Comparison of ENCODE assay signal across 8 mouse cellular contexts in the genomic region with DNA sequence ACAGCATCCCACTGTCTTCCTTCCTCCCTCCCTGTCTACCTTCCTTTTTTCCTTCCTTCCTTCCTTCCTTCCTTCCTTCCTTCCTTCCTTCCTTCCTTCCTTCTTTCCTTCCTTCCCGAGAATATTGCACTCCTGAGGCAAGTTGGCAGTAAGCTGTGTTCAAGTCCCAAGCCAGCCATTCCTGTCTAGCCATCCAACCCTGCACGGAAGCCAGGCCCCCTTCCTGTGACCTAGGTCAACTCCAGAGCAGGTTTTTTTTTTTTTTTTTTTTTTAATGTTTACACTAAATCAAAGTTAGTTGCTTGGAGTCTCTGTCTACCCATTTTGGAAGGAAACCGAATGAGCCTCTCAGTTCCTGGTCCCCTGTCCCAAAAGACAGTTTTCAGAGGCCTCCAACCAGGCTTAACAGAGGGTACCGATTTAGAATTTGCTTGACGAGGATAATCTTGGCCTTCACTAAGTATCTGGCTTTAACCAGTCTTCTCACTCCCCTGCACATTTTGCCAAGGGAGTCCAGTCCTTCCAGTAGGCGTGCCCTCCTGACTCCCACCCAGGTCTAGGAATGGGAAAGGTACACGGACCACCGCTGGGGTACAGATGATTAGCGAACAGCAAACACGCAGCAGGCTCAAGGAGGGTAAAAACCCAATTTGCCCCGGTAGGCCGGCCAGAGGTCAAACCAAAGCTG. TPM values are rescaled to one million over a fixed set of nuclear protein-coding genes. Genes with fewer than 3 reads are reported as not detected.
A peak's percentile ranks its signal among the peaks of the same experiment; 100 is the strongest.
DNase-seq lines count a peak whose midpoint lies in the region; ATAC-seq and TF ChIP-seq lines count a peak whose summit lies in the region.

No protein-coding gene starts in this region.

- H3K36me3 ChIP-seq in hindbrain, embryonic 11.5 days (ENCODE audit: control insufficient read depth, insufficient read depth, low read length) = no peaks in the 10 kb centered on the region
- no peaks in the 10 kb centered on the region for H3K36me3 ChIP-seq in hindbrain, postnatal 0 days (ENCODE audit: insufficient read depth, low read length)
- no peaks in the 10 kb centered on the region for H3K36me3 ChIP-seq in forebrain, embryonic 16.5 days (ENCODE audit: control insufficient read depth, insufficient read depth)
- H3K36me3 ChIP-seq in liver, embryonic 16.5 days (ENCODE audit: control insufficient read depth, insufficient read depth) = no peaks in the 10 kb centered on the region

- DNase-seq in hindbrain, embryonic 11.5 days (ENCODE audit: low spot score) = no peak
- DNase-seq in hindbrain, postnatal 0 days (ENCODE audit: low spot score) = no peak
- DNase-seq in right cerebral cortex, postnatal 10 days (ENCODE audit: low spot score in 2 of 2) = no peak
- DNase-seq in adrenal gland, adult 8-10 months = no peak
- DNase-seq in testis, postnatal 14 days (ENCODE audit: low spot score) = no peak

- peaks cover 13% of the 10 kb centered on the region for H3K27me3 ChIP-seq in hindbrain, embryonic 11.5 days (ENCODE audit: control insufficient read depth, insufficient read depth, low read length)
- no peaks in the 10 kb centered on the region for H3K27me3 ChIP-seq in hindbrain, postnatal 0 days (ENCODE audit: insufficient read depth, low read length)
- no peaks in the 10 kb centered on the region for H3K27me3 ChIP-seq in forebrain, embryonic 16.5 days (replicated peaks; ENCODE audit: control insufficient read depth, insufficient read depth, low read length)
- H3K27me3 ChIP-seq in liver, embryonic 16.5 days (ENCODE audit: control insufficient read depth, insufficient read depth, low read depth, low read length) = no peaks in the 10 kb centered on the region; the same call in 1 of the 2 replicates

- H3K4me2 ChIP-seq in hindbrain, embryonic 11.5 days (replicated peaks; ENCODE audit: low read depth, low read length) = peak overlapping the region; percentile 15
- no peak overlapping the region for H3K4me2 ChIP-seq in hindbrain, postnatal 0 days (ENCODE audit: low read depth, low read length)
- H3K4me2 ChIP-seq in forebrain, embryonic 16.5 days (ENCODE audit: low read length) = 0 out of 2 replicates have a peak overlapping the region, but pooled peaks have one; percentile 27
- H3K4me2 ChIP-seq in liver, embryonic 16.5 days (ENCODE audit: low read depth, low read length) = peak overlapping the region; percentile 5; the same call in 1 of the 2 replicates

- no peak overlapping the region; the same call in 1 of the 2 replicates for H3K27ac ChIP-seq in hindbrain, embryonic 11.5 days (ENCODE audit: low read depth, low read length)
- H3K27ac ChIP-seq in hindbrain, postnatal 0 days = no peak overlapping the region
- peak overlapping the region; percentile 46; the same call in 1 of the 2 replicates for H3K27ac ChIP-seq in brown adipose tissue, adult 24 weeks (replicated peaks; ENCODE audit: low read depth, low read length)
- no peak overlapping the region for H3K27ac ChIP-seq in forebrain, embryonic 16.5 days (ENCODE audit: low read length)
- H3K27ac ChIP-seq in liver, embryonic 16.5 days (ENCODE audit: low read length) = peak overlapping the region; percentile 77

- no peaks in the 10 kb centered on the region for H3K9me3 ChIP-seq in hindbrain, embryonic 11.5 days (ENCODE audit: control insufficient read depth, low read length)
- no peaks in the 10 kb centered on the region for H3K9me3 ChIP-seq in hindbrain, postnatal 0 days (ENCODE audit: low read length)
- no peaks in the 10 kb centered on the region for H3K9me3 ChIP-seq in forebrain, embryonic 16.5 days (ENCODE audit: control insufficient read depth, low read length)
- no peaks in the 10 kb centered on the region for H3K9me3 ChIP-seq in liver, embryonic 16.5 days (replicated peaks; ENCODE audit: control insufficient read depth, low read length)

- no peak for ATAC-seq in hindbrain, embryonic 11.5 days (ENCODE audit: low FRiP score)
- no peak; the same call in 1 of the 2 replicates for ATAC-seq in hindbrain, postnatal 0 days
- ATAC-seq in forebrain, embryonic 16.5 days = 0 out of 2 replicates have a peak, but pooled peaks have one; percentile 19
- ATAC-seq in liver, embryonic 16.5 days (ENCODE audit: low read depth) = no peak

- peak overlapping the region; percentile 8 for H3K4me3 ChIP-seq in hindbrain, embryonic 11.5 days (ENCODE audit: low read depth, low read length)
- H3K4me3 ChIP-seq in hindbrain, postnatal 0 days (ENCODE audit: low read length) = no peak overlapping the region
- no peak overlapping the region for H3K4me3 ChIP-seq in brown adipose tissue, adult 24 weeks (ENCODE audit: insufficient read depth, low read depth, low read length)
- no peak overlapping the region for H3K4me3 ChIP-seq in forebrain, embryonic 16.5 days (replicated peaks; ENCODE audit: low read length)
- no peak overlapping the region for H3K4me3 ChIP-seq in liver, embryonic 16.5 days (ENCODE audit: low read depth, low read length)

- H3K4me1 ChIP-seq in hindbrain, embryonic 11.5 days (replicated peaks; ENCODE audit: control insufficient read depth, insufficient read depth, low read length) = peaks cover 6% of the 10 kb centered on the region
- H3K4me1 ChIP-seq in hindbrain, postnatal 0 days (ENCODE audit: insufficient read depth, low read length) = no peaks in the 10 kb centered on the region
- no peaks in the 10 kb centered on the region; the same call in 1 of the 2 replicates for H3K4me1 ChIP-seq in brown adipose tissue, adult 24 weeks (ENCODE audit: control insufficient read depth, insufficient read depth, insufficient read length, low read length)
- H3K4me1 ChIP-seq in forebrain, embryonic 16.5 days (replicated peaks; ENCODE audit: control insufficient read depth, insufficient read depth, low read length) = peaks cover 9% of the 10 kb centered on the region
- peaks cover 10% of the 10 kb centered on the region for H3K4me1 ChIP-seq in liver, embryonic 16.5 days (ENCODE audit: control insufficient read depth, low read depth, low read length)

- no peak for TF ChIP-seq CTCF in hindbrain, postnatal 0 days (IDR thresholded peaks at IDR 0.05; ENCODE audit: low read depth)

- H3K9ac ChIP-seq in hindbrain, embryonic 11.5 days (ENCODE audit: low read depth, low read length) = no peak overlapping the region
- H3K9ac ChIP-seq in hindbrain, postnatal 0 days (replicated peaks; ENCODE audit: low read length) = no peak overlapping the region
- H3K9ac ChIP-seq in forebrain, embryonic 16.5 days (replicated peaks; ENCODE audit: low read depth, low read length) = no peak overlapping the region
- no peak overlapping the region for H3K9ac ChIP-seq in liver, embryonic 16.5 days (ENCODE audit: low read depth, low read length)

- 7% methylated on average over 12 of the region's 12 CpGs for WGBS in hindbrain, embryonic 11.5 days
- 15% methylated on average over 12 of the region's 12 CpGs for WGBS in hindbrain, postnatal 0 days
- 16% methylated on average over 12 of the region's 12 CpGs for WGBS in forebrain, embryonic 16.5 days
- WGBS in liver, embryonic 16.5 days (ENCODE audit: insufficient replicate concordance) = 33% methylated on average over 12 of the region's 12 CpGs

RNA-seq across cellular contexts. Expression of gene Ctdsp2, which starts 7.0 kb away (rescaled TPM):
- polyA plus RNA-seq in hindbrain, embryonic 11.5 days (2014; fragmentation: Nextera tagmentation; extraction: Ambion mirVana) = 38.7 and 40.3 TPM in 2 replicates
- 64.5 and 64.7 TPM in 2 replicates for total RNA-seq in hindbrain, postnatal 0 days (2014; rRNA removed)
- 15.0 and 16.7 TPM in 2 replicates for polyA plus RNA-seq in hindbrain, postnatal 0 days (2015; fragmentation: Nextera tagmentation; extraction: Ambion mirVana)
- 42.7 and 48.6 TPM in 2 replicates for polyA plus RNA-seq in brown adipose tissue, adult 24 weeks (2012; ENCODE audit: insufficient read depth, insufficient read length, missing spikeins)
- polyA plus RNA-seq in forebrain, embryonic 16.5 days (2015; fragmentation: Nextera tagmentation; extraction: Ambion mirVana) = 22.9 and 27.6 TPM in 2 replicates
- polyA plus RNA-seq in liver, embryonic 16.5 days (2015; fragmentation: Nextera tagmentation; extraction: Ambion mirVana) = 11.1 and 12.2 TPM in 2 replicates
- total RNA-seq in adrenal gland, adult 8-10 months (2022) = 100 to 1,000 TPM; 140 to 170 (median 157) TPM

RNA-seq across cellular contexts. Expression of gene Avil, which starts 29.0 kb away (rescaled TPM):
- 0.29 and 1.7 TPM in 2 replicates for polyA plus RNA-seq in hindbrain, embryonic 11.5 days (2014; fragmentation: Nextera tagmentation; extraction: Ambion mirVana)
- 0.52 and 1.3 TPM in 2 replicates for total RNA-seq in hindbrain, postnatal 0 days (2014; rRNA removed)
- 0.98 and 1.4 TPM in 2 replicates for polyA plus RNA-seq in hindbrain, postnatal 0 days (2015; fragmentation: Nextera tagmentation; extraction: Ambion mirVana)
- not detected in 2 replicates for polyA plus RNA-seq in brown adipose tissue, adult 24 weeks (2012; ENCODE audit: insufficient read depth, insufficient read length, missing spikeins)
- polyA plus RNA-seq in forebrain, embryonic 16.5 days (2015; fragmentation: Nextera tagmentation; extraction: Ambion mirVana) = 0.15 and 0.40 TPM in 2 replicates
- 0.09 TPM in 1 of 2 replicates, not detected in the other for polyA plus RNA-seq in liver, embryonic 16.5 days (2015; fragmentation: Nextera tagmentation; extraction: Ambion mirVana)
- total RNA-seq in adrenal gland, adult 8-10 months (2022) = 1 to 10 TPM; 1.6 to 2.4 (median 2.0) TPM

RNA-seq across cellular contexts. Expression of gene Tsfm, which starts 59.1 kb away (rescaled TPM):
- polyA plus RNA-seq in hindbrain, embryonic 11.5 days (2014; fragmentation: Nextera tagmentation; extraction: Ambion mirVana) = 75.6 and 78.7 TPM in 2 replicates
- total RNA-seq in hindbrain, postnatal 0 days (2014; rRNA removed) = 31.4 and 49.0 TPM in 2 replicates
- polyA plus RNA-seq in hindbrain, postnatal 0 days (2015; fragmentation: Nextera tagmentation; extraction: Ambion mirVana) = 62.4 and 62.7 TPM in 2 replicates
- 67.3 and 73.2 TPM in 2 replicates for polyA plus RNA-seq in brown adipose tissue, adult 24 weeks (2012; ENCODE audit: insufficient read depth, insufficient read length, missing spikeins)
- 60.8 and 66.0 TPM in 2 replicates for polyA plus RNA-seq in forebrain, embryonic 16.5 days (2015; fragmentation: Nextera tagmentation; extraction: Ambion mirVana)
- polyA plus RNA-seq in liver, embryonic 16.5 days (2015; fragmentation: Nextera tagmentation; extraction: Ambion mirVana) = 37.1 and 40.1 TPM in 2 replicates
- total RNA-seq in adrenal gland, adult 8-10 months (2022) = 10 to 100 TPM; 67.1 to 71.5 (median 68.1) TPM

Comparison
In these comparisons a context has a peak if more than half of its experiments do, and no peak if none do; other contexts are left out.
1. H3K27ac ChIP-seq: peak in brown adipose tissue, adult 24 weeks (single experiment) and liver, embryonic 16.5 days (single experiment); none in hindbrain, embryonic 11.5 days (single experiment), hindbrain, postnatal 0 days (single experiment) and forebrain, embryonic 16.5 days (single experiment).